Mouse (Mus musculus) E14TG2a.4 (cell line): ENCODE measurements around the gene Kcnq5.

ENCODE experiments used
- H3K27me3 ChIP-seq: 2 replicates; pipeline ENCODE4 v1.6.1; 2014; ENCODE audit warnings: low read length, control low read depth; ENCODE audit not compliant: insufficient read depth
- H3K36me3 ChIP-seq: 2 replicates; pipeline ENCODE4 v1.6.1; 2014; ENCODE audit warnings: low read length, control low read depth; ENCODE audit not compliant: insufficient read depth
- H3K4me1 ChIP-seq: replicated peaks from 2 replicates; pipeline ENCODE4 v1.6.1; 2014; ENCODE audit warnings: low read depth, low read length, control low read depth
- H3K4me3 ChIP-seq: replicated peaks from 2 replicates; pipeline ENCODE4 v1.5.1; 2014; ENCODE audit warnings: mild to moderate bottlenecking, low read length
- H3K9me3 ChIP-seq: 2 replicates; pipeline ENCODE4 v1.6.1; 2014; ENCODE audit warnings: low read length, control low read depth
- CTCF ChIP-seq: conservative IDR thresholded peaks from 2 replicates; pipeline ENCODE4 v1.5.1; 2014; ENCODE audit warnings: low read length
- NANOG ChIP-seq: IDR thresholded peaks from 2 replicates; pipeline ENCODE4 v1.6.1; 2014; ENCODE audit warnings: borderline replicate concordance, low read length, mixed read lengths
- POU5F1 ChIP-seq: IDR thresholded peaks from 2 replicates; pipeline ENCODE4 v1.6.1; 2014; ENCODE audit warnings: low read length, borderline replicate concordance

Gene Kcnq5

GRCm38 (mm10) chr1:21635406-21635805 lies 326.3 kb downstream of the Kcnq5 start:
- H3K27me3 ChIP-seq = no peaks in the 10 kb centered on the region
- no peaks in the 10 kb centered on the region for H3K9me3 ChIP-seq
- no peaks in the 10 kb centered on the region for H3K4me1 ChIP-seq
- H3K36me3 ChIP-seq = no peaks in the 10 kb centered on the region
- TF ChIP-seq NANOG = no peak
- TF ChIP-seq CTCF = no peak
- TF ChIP-seq POU5F1 = no peak
- no peak overlapping the region for H3K4me3 ChIP-seq

GRCm38 (mm10) chr1:21634013-21634412 lies 327.7 kb downstream of the Kcnq5 start:
- H3K4me1 ChIP-seq = no peaks in the 10 kb centered on the region
- H3K9me3 ChIP-seq = no peaks in the 10 kb centered on the region
- no peak overlapping the region for H3K4me3 ChIP-seq
- TF ChIP-seq POU5F1 = no peak
- TF ChIP-seq CTCF = no peak
- no peak for TF ChIP-seq NANOG
- H3K27me3 ChIP-seq = no peaks in the 10 kb centered on the region
- no peaks in the 10 kb centered on the region for H3K36me3 ChIP-seq

- no peaks in the 10 kb centered on the region for H3K36me3 ChIP-seq
- no peaks in the 10 kb centered on the region for H3K27me3 ChIP-seq
- no peaks in the 10 kb centered on the region for H3K9me3 ChIP-seq
- H3K4me3 ChIP-seq = no peak overlapping the region
- H3K4me1 ChIP-seq = no peaks in the 10 kb centered on the region
- no peak for TF ChIP-seq NANOG
- no peak for TF ChIP-seq CTCF
- TF ChIP-seq POU5F1 = no peak
Observed at GRCm38 (mm10) chr1:21622455-21622854, 339.3 kb downstream of the Kcnq5 start.

- no peak for TF ChIP-seq POU5F1
- TF ChIP-seq NANOG = no peak
- no peak for TF ChIP-seq CTCF
- H3K4me3 ChIP-seq = no peak overlapping the region
- no peaks in the 10 kb centered on the region for H3K36me3 ChIP-seq
- no peaks in the 10 kb centered on the region for H3K9me3 ChIP-seq
- H3K27me3 ChIP-seq = no peaks in the 10 kb centered on the region
- no peaks in the 10 kb centered on the region for H3K4me1 ChIP-seq
Observed at GRCm38 (mm10) chr1:21622039-21622438, 339.7 kb downstream of the Kcnq5 start.

GRCm38 (mm10) chr1:21618712-21619111 lies 343.0 kb downstream of the Kcnq5 start:
- Histone ChIP-seq H3K36me3 (no peaks in the 10 kb centered on the region), H3K27me3 (no peaks in the 10 kb centered on the region), H3K4me3 (no peak overlapping the region), H3K9me3 (no peaks in the 10 kb centered on the region), H3K4me1 (no peaks in the 10 kb centered on the region)
- TF ChIP-seq CTCF = no peak
- TF ChIP-seq NANOG = no peak
- no peak for TF ChIP-seq POU5F1

GRCm38 (mm10) chr1:21616666-21617065 lies 345.1 kb downstream of the Kcnq5 start:
- no peak for TF ChIP-seq CTCF
- TF ChIP-seq POU5F1 = no peak
- TF ChIP-seq NANOG = no peak
- no peaks in the 10 kb centered on the region for H3K36me3 ChIP-seq
- no peaks in the 10 kb centered on the region for H3K9me3 ChIP-seq
- no peaks in the 10 kb centered on the region for H3K4me1 ChIP-seq
- H3K27me3 ChIP-seq = no peaks in the 10 kb centered on the region
- no peak overlapping the region for H3K4me3 ChIP-seq

GRCm38 (mm10) chr1:21613933-21614332 lies 347.8 kb downstream of the Kcnq5 start:
- Histone ChIP-seq H3K4me3 (no peak overlapping the region), H3K36me3 (no peaks in the 10 kb centered on the region), H3K9me3 (no peaks in the 10 kb centered on the region), H3K4me1 (no peaks in the 10 kb centered on the region), H3K27me3 (no peaks in the 10 kb centered on the region)
- no peak for TF ChIP-seq CTCF
- TF ChIP-seq NANOG = no peak
- no peak for TF ChIP-seq POU5F1

GRCm38 (mm10) chr1:21604003-21604402 lies 357.7 kb downstream of the Kcnq5 start:
- H3K9me3 ChIP-seq = no peaks in the 10 kb centered on the region
- TF ChIP-seq NANOG = no peak
- TF ChIP-seq POU5F1 = no peak
- TF ChIP-seq CTCF = no peak
- H3K4me3 ChIP-seq = no peak overlapping the region
- no peaks in the 10 kb centered on the region for H3K27me3 ChIP-seq
- no peaks in the 10 kb centered on the region for H3K4me1 ChIP-seq
- no peaks in the 10 kb centered on the region for H3K36me3 ChIP-seq

GRCm38 (mm10) chr1:21602567-21602966 lies 359.2 kb downstream of the Kcnq5 start:
- TF ChIP-seq NANOG = no peak
- TF ChIP-seq CTCF = no peak
- no peak for TF ChIP-seq POU5F1
- H3K4me3 ChIP-seq = no peak overlapping the region
- no peaks in the 10 kb centered on the region for H3K9me3 ChIP-seq
- no peaks in the 10 kb centered on the region for H3K36me3 ChIP-seq
- no peaks in the 10 kb centered on the region for H3K4me1 ChIP-seq
- no peaks in the 10 kb centered on the region for H3K27me3 ChIP-seq
